In genomic region chr9:13258173-13258572, GRCm38 (mm10) we compare ENCODE assay signal across 30 mouse cellular contexts.
"Had no signal": no experiment of that assay in that cellular context is flagged by ENCODE, and none has a peak within 500 bp of the region (broad histone marks: within the 10 kb centered on the region; RNA-seq: fewer than 3 reads in every experiment).

No protein-coding gene starts in this region.

- H3K9ac ChIP-seq: limb, embryonic 12.5 days; limb, embryonic 13.5 days; limb, embryonic 15.5 days; liver, embryonic 12.5 days; liver, embryonic 13.5 days; liver, embryonic 14.5 days; liver, embryonic 15.5 days; liver, postnatal 0 days; lung, embryonic 14.5 days; lung, embryonic 15.5 days; midbrain, embryonic 12.5 days; midbrain, embryonic 13.5 days; midbrain, embryonic 15.5 days; neural tube, embryonic 12.5 days had no signal

- H3K9me3 ChIP-seq: limb, embryonic 10.5 days; limb, embryonic 12.5 days; limb, embryonic 13.5 days; limb, embryonic 15.5 days; liver, embryonic 12.5 days; liver, embryonic 13.5 days; liver, embryonic 15.5 days; lung, embryonic 15.5 days; megakaryocyte, embryonic 14.5 days; midbrain, embryonic 10.5 days; midbrain, embryonic 12.5 days; midbrain, embryonic 13.5 days; midbrain, embryonic 15.5 days; neural tube, embryonic 12.5 days had no signal

- H3K27ac ChIP-seq: limb, embryonic 10.5 days; limb, embryonic 12.5 days; limb, embryonic 13.5 days; limb, embryonic 15.5 days; liver, embryonic 12.5 days; liver, embryonic 13.5 days; liver, embryonic 14.5 days; liver, embryonic 15.5 days; lung, embryonic 15.5 days; macrophage; midbrain, embryonic 10.5 days; midbrain, embryonic 12.5 days; midbrain, embryonic 13.5 days; midbrain, embryonic 15.5 days; neural tube, embryonic 12.5 days had no signal

- H3K4me2 ChIP-seq: limb, embryonic 12.5 days; limb, embryonic 13.5 days; limb, embryonic 15.5 days; liver, embryonic 11.5 days; liver, embryonic 12.5 days; liver, embryonic 13.5 days; liver, embryonic 15.5 days; lung, embryonic 14.5 days; lung, embryonic 15.5 days; midbrain, embryonic 11.5 days; midbrain, embryonic 12.5 days; midbrain, embryonic 13.5 days; midbrain, embryonic 15.5 days; neural tube, embryonic 12.5 days had no signal

- H3K4me3 ChIP-seq: limb, embryonic 10.5 days; limb, embryonic 12.5 days; limb, embryonic 13.5 days; limb, embryonic 15.5 days; liver, embryonic 12.5 days; liver, embryonic 13.5 days; liver, embryonic 15.5 days; lung, embryonic 15.5 days; megakaryocyte, embryonic 14.5 days; midbrain, embryonic 10.5 days; midbrain, embryonic 12.5 days; midbrain, embryonic 13.5 days; midbrain, embryonic 15.5 days; myocyte; neural tube, embryonic 12.5 days had no signal

- H3K4me1 ChIP-seq: limb, embryonic 10.5 days; limb, embryonic 12.5 days; limb, embryonic 13.5 days; limb, embryonic 15.5 days; liver, embryonic 12.5 days; liver, embryonic 13.5 days; liver, embryonic 15.5 days; lung, embryonic 15.5 days; midbrain, embryonic 10.5 days; midbrain, embryonic 12.5 days; midbrain, embryonic 13.5 days; midbrain, embryonic 15.5 days; neural tube, embryonic 12.5 days had no signal

- DNase-seq: left cerebral cortex, postnatal 4 days; liver; liver, embryonic 13.5 days; liver, postnatal 0 days; lung, adult 18-20 months; lung, adult 2 months; lung, embryonic 14.5 days; lung, postnatal 10 days; lung, postnatal 14 days; lung, postnatal 36 days; lung, postnatal 4 days; midbrain, embryonic 14.5 days had no signal

- H3K27me3 ChIP-seq: limb, embryonic 12.5 days; limb, embryonic 13.5 days; limb, embryonic 15.5 days; liver, embryonic 12.5 days; liver, embryonic 13.5 days; liver, embryonic 15.5 days; lung, embryonic 15.5 days; megakaryocyte, embryonic 14.5 days; midbrain, embryonic 12.5 days; midbrain, embryonic 13.5 days; midbrain, embryonic 15.5 days; neural tube, embryonic 12.5 days had no signal

- H3K36me3 ChIP-seq: limb, embryonic 10.5 days; limb, embryonic 12.5 days; limb, embryonic 13.5 days; limb, embryonic 15.5 days; lung, embryonic 15.5 days; midbrain, embryonic 10.5 days; midbrain, embryonic 12.5 days; midbrain, embryonic 13.5 days; midbrain, embryonic 15.5 days; neural tube, embryonic 12.5 days had no signal
